Mouse (Mus musculus) stomach, postnatal 0 days (tissue): ENCODE measurements around the gene Gnat1.

Experiments
- CTCF ChIP-seq: IDR thresholded peaks from 2 replicates; pipeline ENCODE4 v1.5.1; 2016; ENCODE audit warnings: antibody characterized with exemption, low read depth, mild to moderate bottlenecking, moderate library complexity
- EP300 ChIP-seq: optimal IDR thresholded peaks from 2 replicates; pipeline ENCODE3; 2016; ENCODE audit warnings: antibody characterized with exemption

DNA sequence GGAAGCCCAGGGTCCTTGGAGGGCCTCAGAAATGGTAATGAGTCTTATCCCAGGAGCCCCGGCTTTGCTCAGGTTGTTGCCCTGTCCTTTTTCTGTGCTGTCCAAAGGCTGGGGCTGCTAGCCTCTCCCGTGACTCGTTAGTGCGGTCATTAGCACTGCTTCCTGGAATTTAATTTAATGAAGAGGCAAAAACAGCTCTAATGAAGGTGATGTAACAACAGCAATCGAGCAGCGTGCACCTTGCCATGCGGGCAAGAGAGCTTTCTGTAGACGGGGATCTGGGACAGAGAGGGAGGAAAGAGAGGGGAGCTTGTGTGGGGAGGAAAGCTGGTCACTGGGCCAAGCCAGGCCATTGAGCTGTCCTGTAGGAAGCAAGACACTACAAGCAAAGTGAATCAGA lies 37.8 kb downstream of the Gnat1 start:
- TF ChIP-seq CTCF (no peak), EP300 (no peak)
